Mouse (Mus musculus): ENCODE results near the gene Kcnab2. TPM values are rescaled to one million over a fixed set of nuclear protein-coding genes. Genes with fewer than 3 reads are reported as not detected.

Kcnab2 gene
- total RNA-seq (2014; rRNA removed) (31.5 and 38.6 TPM in 2 replicates), polyA plus RNA-seq (2015; fragmentation: Nextera tagmentation; extraction: Ambion mirVana) (20.9 and 24.2 TPM in 2 replicates)

DNA sequence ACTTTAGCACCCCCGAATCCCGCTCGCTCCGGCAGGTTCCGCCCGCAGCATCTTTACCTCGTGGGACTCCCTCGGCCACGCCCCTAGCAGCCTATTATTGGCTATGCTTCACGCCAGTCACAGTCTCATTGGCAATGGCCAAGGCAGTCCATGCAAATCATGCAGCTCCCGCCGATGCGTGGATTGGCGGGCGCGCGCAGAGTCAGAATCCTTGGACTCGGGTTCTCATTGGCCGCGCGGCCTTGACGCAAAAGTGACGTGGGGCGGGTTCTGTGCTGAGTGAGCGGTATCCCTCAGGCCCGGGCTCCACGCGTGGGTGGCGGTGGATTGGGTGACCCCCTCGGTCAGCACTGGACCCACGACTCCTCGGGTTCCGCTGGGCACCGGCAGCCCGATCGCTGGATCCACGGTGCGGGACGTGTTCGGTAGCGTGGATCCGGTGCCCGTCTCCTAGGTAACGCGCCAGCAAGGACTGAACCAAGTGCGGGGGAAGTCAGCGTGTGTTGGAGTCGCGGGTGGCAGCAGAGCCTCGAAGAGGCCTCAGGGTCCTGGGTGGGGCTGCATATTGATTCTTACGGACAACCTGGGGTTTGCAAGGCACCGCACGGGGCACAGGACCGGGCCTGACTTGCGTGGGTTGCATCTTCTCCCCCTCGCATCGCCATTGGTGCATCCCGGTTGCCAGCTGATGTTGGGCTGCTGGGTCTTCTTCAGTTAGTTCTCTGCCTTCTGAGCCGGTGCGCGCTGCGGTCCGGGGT lies at the start of gene Kcnab2:
Gene Kcnab2, minus strand, starts transcription at position 406 of the 758 bp plus-strand sequence.
- peak; percentile 98 for ATAC-seq
- Histone ChIP-seq H3K9ac (peak within 1 kb of the TSS; percentile 67), H3K36me3 (ENCODE audit: insufficient read depth) (no peaks in the 10 kb centered on the region), H3K27ac (ENCODE audit: low read depth, low read length) (peak within 1 kb of the TSS; percentile 81), H3K4me3 (ENCODE audit: low read depth, low read length) (peak within 1 kb of the TSS; percentile 69), H3K27me3 (ENCODE audit: insufficient read depth, low read length) (no peaks in the 10 kb centered on the region), H3K4me2 (ENCODE audit: low read depth) (peak within 1 kb of the TSS; percentile 95), H3K9me3 (ENCODE audit: low read length) (no peaks in the 10 kb centered on the region), H3K4me1 (ENCODE audit: insufficient read depth) (peaks cover 6% of the 10 kb centered on the region)
- TF ChIP-seq CTCF (IDR thresholded peaks at IDR 0.05; ENCODE audit: low read depth): no peak
- WGBS: under 1% methylated on average over 59 of the region's 63 CpGs
- DNase-seq: peak; percentile 100

GRCm38 (mm10) chr4:152520083-152520482 lies 42.4 kb upstream of the Kcnab2 start:
- H3K4me1 ChIP-seq (ENCODE audit: insufficient read depth): no peaks in the 10 kb centered on the region
- DNase-seq: peak; percentile 87
- no peaks in the 10 kb centered on the region for H3K36me3 ChIP-seq (ENCODE audit: insufficient read depth)
- no peaks in the 10 kb centered on the region for H3K27me3 ChIP-seq (ENCODE audit: insufficient read depth, low read length)
- 36% methylated on average over 6 of the region's 6 CpGs for WGBS
- peak; percentile 95 for TF ChIP-seq CTCF (IDR thresholded peaks at IDR 0.05; ENCODE audit: low read depth)
- H3K27ac ChIP-seq (ENCODE audit: low read depth, low read length): no peak overlapping the region
- no peak overlapping the region for H3K4me2 ChIP-seq (ENCODE audit: low read depth)
- peak; percentile 73 for ATAC-seq
- H3K4me3 ChIP-seq (ENCODE audit: low read depth, low read length): no peak overlapping the region
- no peaks in the 10 kb centered on the region for H3K9me3 ChIP-seq (ENCODE audit: low read length)
- H3K9ac ChIP-seq: no peak overlapping the region

DNA sequence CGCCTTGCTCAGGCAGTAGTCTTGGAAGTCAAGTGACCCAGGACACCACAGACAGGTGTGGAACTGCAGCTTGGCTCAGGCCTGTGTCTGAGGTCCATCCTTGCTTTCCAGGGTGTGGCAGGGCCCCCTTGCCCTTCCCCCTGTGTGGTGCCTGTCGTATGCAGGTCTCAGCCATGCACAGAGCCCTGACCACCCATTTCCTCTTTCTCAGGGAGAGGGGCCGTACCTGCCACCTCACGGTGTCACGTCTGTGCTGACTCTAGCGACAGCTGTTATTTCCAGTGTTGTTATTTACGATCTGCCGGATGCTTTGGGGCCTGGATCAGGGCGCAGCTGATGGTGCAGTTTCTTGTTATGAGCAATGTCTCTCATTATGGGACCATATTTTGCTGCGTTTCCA lies 41.4 kb upstream of the Kcnab2 start:
- Histone ChIP-seq H3K4me2 (ENCODE audit: low read depth) (no peak overlapping the region), H3K36me3 (ENCODE audit: insufficient read depth) (no peaks in the 10 kb centered on the region; the same call in 1 of the 2 replicates), H3K4me3 (ENCODE audit: low read depth, low read length) (no peak overlapping the region), H3K27ac (ENCODE audit: low read depth, low read length) (no peak overlapping the region), H3K9me3 (ENCODE audit: low read length) (no peaks in the 10 kb centered on the region), H3K27me3 (ENCODE audit: insufficient read depth, low read length) (no peaks in the 10 kb centered on the region), H3K4me1 (ENCODE audit: insufficient read depth) (no peaks in the 10 kb centered on the region), H3K9ac (no peak overlapping the region)
- 88% methylated on average over 10 of the region's 10 CpGs for WGBS
- no peak for ATAC-seq
- DNase-seq: no peak
- TF ChIP-seq CTCF (IDR thresholded peaks at IDR 0.05; ENCODE audit: low read depth): no peak

DNA sequence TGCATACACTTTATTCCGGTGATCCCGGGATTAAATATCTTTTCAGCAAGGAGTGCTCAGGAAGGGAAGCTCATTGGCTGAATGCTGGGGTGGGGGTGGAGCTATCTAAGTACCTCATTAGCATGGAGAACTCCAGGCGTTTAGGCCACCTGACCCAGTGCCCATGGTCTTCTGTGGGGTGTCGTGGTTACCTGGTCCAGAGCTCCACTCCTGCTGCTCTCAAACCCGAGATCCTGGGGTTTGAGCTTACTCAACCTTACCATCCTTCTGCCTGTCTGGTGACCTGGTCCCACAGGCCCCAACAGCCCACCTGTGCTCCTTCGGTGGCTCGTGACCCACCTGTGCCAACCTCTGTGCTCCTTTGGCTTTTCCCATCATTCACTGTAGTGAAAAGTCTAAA lies 37.2 kb upstream of the Kcnab2 start:
- no peak for TF ChIP-seq CTCF (IDR thresholded peaks at IDR 0.05; ENCODE audit: low read depth)
- H3K4me2 ChIP-seq (ENCODE audit: low read depth): no peak overlapping the region
- 75% methylated on average over 7 of the region's 7 CpGs for WGBS

DNA sequence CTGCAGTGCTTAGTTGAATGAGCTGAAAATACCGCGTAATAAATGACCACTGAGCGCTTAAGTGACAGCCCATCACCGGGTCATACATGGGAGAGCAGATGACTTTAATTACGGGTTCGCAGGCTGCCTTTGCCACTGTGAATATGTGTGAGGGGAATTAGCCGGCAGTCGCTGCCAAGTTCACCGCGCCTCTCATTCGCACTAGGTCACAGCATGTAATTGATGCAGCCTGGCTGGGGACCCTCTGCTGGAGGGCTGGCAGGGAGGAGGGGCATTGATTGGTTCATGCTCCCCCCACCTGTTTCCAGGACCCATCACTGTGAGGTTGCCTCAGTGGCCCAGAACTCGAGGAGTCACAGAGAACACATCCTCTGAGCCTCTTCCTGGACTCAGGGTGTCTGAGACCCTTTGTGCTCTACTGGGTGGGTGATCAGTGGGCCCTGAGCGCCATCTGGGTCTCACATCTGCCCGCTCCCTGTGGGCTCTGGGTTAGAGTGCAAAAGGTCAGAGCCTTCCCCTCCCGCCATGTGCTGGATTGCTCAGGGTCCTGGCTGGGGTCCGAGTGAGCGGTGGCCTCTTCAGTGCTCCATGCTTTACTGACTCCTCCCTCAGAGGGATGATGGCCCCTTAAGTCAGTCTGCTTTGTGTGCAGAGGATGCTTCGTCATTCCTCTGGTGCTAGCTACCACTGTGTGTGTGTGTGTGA lies 34.7 kb upstream of the Kcnab2 start:
- Histone ChIP-seq H3K4me2 (ENCODE audit: low read depth) (no peak overlapping the region), H3K36me3 (ENCODE audit: insufficient read depth) (peaks cover 8% of the 10 kb centered on the region; the same call in 1 of the 2 replicates), H3K9ac (no peak overlapping the region), H3K27me3 (ENCODE audit: insufficient read depth, low read length) (no peaks in the 10 kb centered on the region), H3K27ac (ENCODE audit: low read depth, low read length) (no peak overlapping the region), H3K4me3 (ENCODE audit: low read depth, low read length) (no peak overlapping the region), H3K4me1 (ENCODE audit: insufficient read depth) (no peaks in the 10 kb centered on the region; the same call in 1 of the 2 replicates), H3K9me3 (ENCODE audit: low read length) (no peaks in the 10 kb centered on the region)
- 22% methylated on average over 18 of the region's 18 CpGs for WGBS
- DNase-seq (peak; percentile 56), ATAC-seq (peak; percentile 84)
- TF ChIP-seq CTCF (IDR thresholded peaks at IDR 0.05; ENCODE audit: low read depth): no peak

More for the DNA sequence above, 37.2 kb upstream of the Kcnab2 start:
- H3K9ac ChIP-seq: no peak overlapping the region
- no peak overlapping the region for H3K27ac ChIP-seq (ENCODE audit: low read depth, low read length)
- no peaks in the 10 kb centered on the region for H3K27me3 ChIP-seq (ENCODE audit: insufficient read depth, low read length)
- ATAC-seq (no peak), DNase-seq (no peak)
- H3K4me3 ChIP-seq (ENCODE audit: low read depth, low read length): no peak overlapping the region
- no peaks in the 10 kb centered on the region for H3K9me3 ChIP-seq (ENCODE audit: low read length)
- H3K4me1 ChIP-seq (ENCODE audit: insufficient read depth): no peaks in the 10 kb centered on the region; the same call in 1 of the 2 replicates
- H3K36me3 ChIP-seq (ENCODE audit: insufficient read depth): peaks cover 6% of the 10 kb centered on the region; the same call in 1 of the 2 replicates

DNA sequence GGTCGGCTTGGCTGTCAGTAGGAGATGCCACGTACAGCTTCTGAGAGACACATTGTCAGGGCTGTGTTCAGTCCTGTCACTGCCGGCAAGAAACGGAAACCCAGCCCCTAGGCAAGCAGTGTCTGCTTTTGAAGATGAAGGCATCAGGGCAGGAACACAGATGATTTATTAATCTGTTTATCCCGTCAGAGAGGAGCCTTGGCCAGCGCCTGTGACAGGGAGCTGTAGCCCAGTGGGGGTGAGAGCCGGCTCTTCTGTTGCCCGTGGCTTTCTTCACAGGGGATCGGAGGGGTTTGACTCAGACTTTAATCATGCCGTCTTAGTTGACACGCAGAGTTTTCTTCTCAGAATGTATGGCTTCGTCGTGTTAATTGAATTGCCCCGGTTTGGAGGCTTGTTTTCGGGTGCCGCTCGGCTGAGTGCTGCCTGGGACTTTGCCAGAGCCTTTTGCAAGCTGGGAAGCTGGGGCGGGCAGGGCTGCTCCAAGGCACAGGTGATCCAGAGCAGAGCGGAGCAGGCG lies 16.7 kb upstream of the Kcnab2 start:
- 41% methylated on average over 20 of the region's 20 CpGs for WGBS
- no peak for ATAC-seq
- peaks cover 18% of the 10 kb centered on the region for H3K36me3 ChIP-seq (ENCODE audit: insufficient read depth)
- H3K4me3 ChIP-seq (ENCODE audit: low read depth, low read length): no peak overlapping the region
- no peaks in the 10 kb centered on the region for H3K9me3 ChIP-seq (ENCODE audit: low read length)
- H3K27me3 ChIP-seq (ENCODE audit: insufficient read depth, low read length): no peaks in the 10 kb centered on the region
- no peak overlapping the region for H3K27ac ChIP-seq (ENCODE audit: low read depth, low read length)
- peak; percentile 10 for DNase-seq
- H3K4me1 ChIP-seq (ENCODE audit: insufficient read depth): no peaks in the 10 kb centered on the region
- no peak overlapping the region for H3K9ac ChIP-seq
- TF ChIP-seq CTCF (IDR thresholded peaks at IDR 0.05; ENCODE audit: low read depth): no peak
- H3K4me2 ChIP-seq (ENCODE audit: low read depth): no peak overlapping the region

Data from forebrain, postnatal 0 days (tissue).